Mouse (Mus musculus): ENCODE data around the gene Cyp2s1.

DNA sequence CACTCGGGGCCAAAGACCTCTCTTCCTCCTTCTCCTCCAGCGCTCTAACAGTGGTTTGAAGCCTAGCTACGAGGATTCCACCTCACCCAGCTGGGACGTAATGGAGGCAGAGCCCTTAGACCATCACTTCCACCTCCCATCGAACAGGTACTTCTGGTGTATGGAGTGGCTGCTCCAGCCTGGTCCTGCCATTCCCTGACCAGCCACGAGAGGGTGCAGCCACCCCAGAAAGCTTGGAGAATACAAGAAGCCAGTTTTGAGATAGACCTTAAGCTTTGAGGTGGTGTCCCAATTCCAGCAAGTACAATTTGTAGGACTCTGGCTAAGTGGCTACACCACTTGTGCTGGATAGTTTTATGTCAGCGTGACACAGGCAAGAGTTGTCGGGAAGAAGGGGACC lies 38.4 kb upstream of the Cyp2s1 start:
- no peak for TF ChIP-seq POLR2A (IDR thresholded peaks at IDR 0.05; ENCODE audit: insufficient read depth, low read depth, low read length)
- TF ChIP-seq CTCF (IDR thresholded peaks at IDR 0.05) = peak; percentile 92

Data from heart, adult 2 months (tissue).